Mouse (Mus musculus): ENCODE measurements around the gene Slc31a2. TPM values are rescaled to one million over a fixed set of nuclear protein-coding genes. Genes with fewer than 3 reads are reported as not detected.

The Slc31a2 gene
- polyA plus RNA-seq, 2 experiments: 2.9 to 4.1 TPM

DNA sequence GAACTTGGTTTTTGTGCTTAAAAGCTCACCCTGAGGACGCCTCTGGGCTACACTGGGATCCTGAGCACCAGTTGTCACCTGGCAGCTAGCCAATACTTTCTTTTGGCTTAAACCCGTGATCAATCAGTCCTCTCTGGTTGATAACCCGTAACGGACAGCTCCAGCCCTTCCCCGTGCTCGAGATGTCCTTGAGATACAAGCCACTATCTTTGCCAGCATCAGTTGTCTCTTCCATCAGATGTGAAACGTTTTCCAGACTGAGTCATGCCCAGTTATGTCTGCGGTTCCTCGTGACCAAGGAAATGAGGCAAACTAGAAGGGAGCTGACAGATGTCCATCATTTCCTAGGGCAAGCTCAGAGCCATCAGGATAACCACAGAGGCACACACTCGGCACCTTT, 4.7 kb downstream of the Slc31a2 start:
- H3K36me3 ChIP-seq (replicated peaks; ENCODE audit: control insufficient read depth, insufficient read depth, low read depth): no peaks in the 10 kb centered on the region
- H3K27ac ChIP-seq: no peak overlapping the region

GRCm38 (mm10) chr4:62272696-62273095, 10.3 kb downstream of the Slc31a2 start:
- Histone ChIP-seq H3K9ac (replicated peaks) (no peak overlapping the region), H3K4me2 (ENCODE audit: low read depth) (no peak overlapping the region), H3K27ac (no peak overlapping the region), H3K36me3 (replicated peaks; ENCODE audit: control insufficient read depth, insufficient read depth, low read depth) (no peaks in the 10 kb centered on the region), H3K9me3 (ENCODE audit: control insufficient read depth, low read length) (no peaks in the 10 kb centered on the region), H3K4me3 (ENCODE audit: insufficient read depth in 1 of 2, low read depth in 2 of 2, low read length in 2 of 2) (no peak overlapping the region), H3K4me1 (replicated peaks; ENCODE audit: control insufficient read depth in 2 of 2, insufficient read depth in 2 of 2, low read length in 1 of 2) (no peaks in the 10 kb centered on the region), H3K27me3 (ENCODE audit: control insufficient read depth, insufficient read depth, low read length) (no peaks in the 10 kb centered on the region)
- WGBS (ENCODE audit: insufficient replicate concordance): 66% methylated on average over 10 of the region's 10 CpGs
- DNase-seq (ENCODE audit: low read depth in 3 of 3, low spot score in 3 of 3) (no peak), ATAC-seq (ENCODE audit: insufficient read depth) (no peak)
- TF ChIP-seq CTCF (IDR thresholded peaks at IDR 0.05; ENCODE audit: low read depth) (no peak), EP300 (IDR thresholded peaks at IDR 0.05; ENCODE audit: low read depth) (no peak)

More for the DNA sequence above, 4.7 kb downstream of the Slc31a2 start:
- no peak for DNase-seq (ENCODE audit: low read depth in 3 of 3, low spot score in 3 of 3)
- Histone ChIP-seq H3K4me2 (ENCODE audit: low read depth) (no peak overlapping the region), H3K9ac (replicated peaks) (no peak overlapping the region), H3K27me3 (ENCODE audit: control insufficient read depth, insufficient read depth, low read length) (no peaks in the 10 kb centered on the region), H3K4me1 (replicated peaks; ENCODE audit: control insufficient read depth in 2 of 2, insufficient read depth in 2 of 2, low read length in 1 of 2) (no peaks in the 10 kb centered on the region), H3K4me3 (ENCODE audit: insufficient read depth in 1 of 2, low read depth in 2 of 2, low read length in 2 of 2) (no peak overlapping the region), H3K9me3 (ENCODE audit: control insufficient read depth, low read length) (no peaks in the 10 kb centered on the region)
- no peak for TF ChIP-seq CTCF (IDR thresholded peaks at IDR 0.05; ENCODE audit: low read depth)
- ATAC-seq (ENCODE audit: insufficient read depth): no peak
- 60% methylated on average over 10 of the region's 10 CpGs for whole genome bisulfite sequencing (ENCODE audit: insufficient replicate concordance)

DNA sequence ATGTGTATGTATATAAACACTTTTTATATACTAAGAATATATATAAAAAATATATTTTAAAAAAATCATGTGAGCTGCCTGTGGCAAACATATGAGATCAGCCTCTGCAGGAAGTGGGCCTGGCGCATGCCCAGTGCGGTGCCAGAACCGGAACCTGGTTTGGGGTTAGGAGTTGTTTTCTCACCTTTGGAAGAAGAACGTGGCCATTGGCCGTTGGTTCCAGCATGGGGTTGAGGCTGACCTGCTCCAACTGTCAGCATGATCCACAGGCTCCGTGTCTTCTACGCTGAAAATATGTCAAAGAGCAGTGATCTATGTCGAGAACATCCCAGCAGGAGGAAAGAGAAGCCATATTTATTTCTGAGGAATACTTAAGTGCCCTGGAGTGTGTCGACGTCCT, 11.6 kb downstream of the Slc31a2 start:
- TF ChIP-seq EP300 (IDR thresholded peaks at IDR 0.05; ENCODE audit: low read depth): no peak
- no peak for TF ChIP-seq CTCF (IDR thresholded peaks at IDR 0.05; ENCODE audit: low read depth)
- H3K27ac ChIP-seq: no peak overlapping the region
- no peak overlapping the region for H3K4me3 ChIP-seq (ENCODE audit: insufficient read depth in 1 of 2, low read depth in 2 of 2, low read length in 2 of 2)
- peaks cover 0 to 2% of the 10 kb centered on the region in 2 experiments; a peak in 1 of 4 replicates for H3K4me1 ChIP-seq (replicated peaks; ENCODE audit: control insufficient read depth in 2 of 2, insufficient read depth in 2 of 2, low read length in 1 of 2)
- no peak for DNase-seq (ENCODE audit: low read depth in 3 of 3, low spot score in 3 of 3)
- H3K9ac ChIP-seq (replicated peaks): no peak overlapping the region
- no peak overlapping the region for H3K4me2 ChIP-seq (ENCODE audit: low read depth)
- H3K36me3 ChIP-seq (replicated peaks; ENCODE audit: control insufficient read depth, insufficient read depth, low read depth): no peaks in the 10 kb centered on the region
- no peak for ATAC-seq (ENCODE audit: insufficient read depth)
- H3K9me3 ChIP-seq (ENCODE audit: control insufficient read depth, low read length): no peaks in the 10 kb centered on the region
- 73% methylated on average over 10 of the region's 10 CpGs for WGBS (ENCODE audit: insufficient replicate concordance)
- H3K27me3 ChIP-seq (ENCODE audit: control insufficient read depth, insufficient read depth, low read length): no peaks in the 10 kb centered on the region

DNA sequence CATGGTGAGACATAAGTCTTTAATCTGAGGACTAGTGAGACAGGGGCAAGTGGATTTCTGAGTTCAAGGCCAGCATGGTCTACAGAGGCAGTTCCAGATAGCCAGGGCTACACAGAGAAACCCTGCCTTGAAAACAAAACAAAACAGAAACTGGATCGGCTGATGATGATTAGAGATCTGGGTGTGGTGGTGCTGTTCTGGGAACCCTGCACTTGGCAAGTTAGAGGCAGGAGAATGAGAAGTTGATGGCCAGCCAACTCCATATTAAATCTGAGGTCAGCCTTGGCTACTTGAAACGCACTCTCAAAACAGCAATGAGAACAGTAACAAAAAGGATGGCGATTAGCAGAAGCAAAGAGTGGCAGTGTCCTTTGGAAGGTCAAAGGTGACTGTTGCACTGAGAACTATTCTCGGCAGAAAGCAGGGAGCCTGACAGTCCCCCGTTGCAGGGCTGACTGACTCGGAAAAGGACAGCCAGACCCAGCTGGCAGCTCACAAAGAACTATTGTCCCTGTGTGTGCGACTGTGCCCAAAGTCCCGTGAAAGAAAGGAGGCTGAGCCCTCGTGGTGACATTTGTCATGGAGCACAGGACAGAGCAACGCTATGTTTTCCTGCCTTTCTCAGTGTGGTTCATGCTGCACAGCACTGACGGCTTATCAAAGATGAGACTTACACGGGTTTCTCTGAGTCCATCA, 12.6 kb downstream of the Slc31a2 start:
- Histone ChIP-seq H3K4me1 (replicated peaks; ENCODE audit: control insufficient read depth in 2 of 2, insufficient read depth in 2 of 2, low read length in 1 of 2) (peaks cover 0 to 2% of the 10 kb centered on the region in 2 experiments; a peak in 1 of 4 replicates), H3K9ac (replicated peaks) (no peak overlapping the region), H3K9me3 (ENCODE audit: control insufficient read depth, low read length) (no peaks in the 10 kb centered on the region), H3K4me3 (ENCODE audit: insufficient read depth in 1 of 2, low read depth in 2 of 2, low read length in 2 of 2) (no peak overlapping the region), H3K27ac (no peak overlapping the region), H3K4me2 (ENCODE audit: low read depth) (no peak overlapping the region), H3K27me3 (ENCODE audit: control insufficient read depth, insufficient read depth, low read length) (no peaks in the 10 kb centered on the region), H3K36me3 (replicated peaks; ENCODE audit: control insufficient read depth, insufficient read depth, low read depth) (no peaks in the 10 kb centered on the region)
- DNase-seq (ENCODE audit: low read depth in 3 of 3, low spot score in 3 of 3) (no peak), ATAC-seq (ENCODE audit: insufficient read depth) (no peak)
- WGBS (ENCODE audit: insufficient replicate concordance): 37% methylated on average over 12 of the region's 12 CpGs
- TF ChIP-seq EP300 (IDR thresholded peaks at IDR 0.05; ENCODE audit: low read depth) (no peak), CTCF (IDR thresholded peaks at IDR 0.05; ENCODE audit: low read depth) (no peak)

GRCm38 (mm10) chr4:62276642-62277041, 14.3 kb downstream of the Slc31a2 start:
- no peak for TF ChIP-seq CTCF (IDR thresholded peaks at IDR 0.05; ENCODE audit: low read depth)
- no peak for TF ChIP-seq EP300 (IDR thresholded peaks at IDR 0.05; ENCODE audit: low read depth)
- Histone ChIP-seq H3K27ac (no peak overlapping the region), H3K36me3 (replicated peaks; ENCODE audit: control insufficient read depth, insufficient read depth, low read depth) (no peaks in the 10 kb centered on the region), H3K9me3 (ENCODE audit: control insufficient read depth, low read length) (no peaks in the 10 kb centered on the region), H3K4me3 (ENCODE audit: insufficient read depth in 1 of 2, low read depth in 2 of 2, low read length in 2 of 2) (no peak overlapping the region), H3K27me3 (ENCODE audit: control insufficient read depth, insufficient read depth, low read length) (no peaks in the 10 kb centered on the region), H3K9ac (replicated peaks) (no peak overlapping the region), H3K4me2 (ENCODE audit: low read depth) (no peak overlapping the region), H3K4me1 (replicated peaks; ENCODE audit: control insufficient read depth in 2 of 2, insufficient read depth in 2 of 2, low read length in 1 of 2) (peaks cover 0 to 2% of the 10 kb centered on the region in 2 experiments; a peak in 1 of 4 replicates)
- ATAC-seq (ENCODE audit: insufficient read depth) (no peak), DNase-seq (ENCODE audit: low read depth in 3 of 3, low spot score in 3 of 3) (no peak)
- 60% methylated on average over 10 of the region's 10 CpGs for WGBS (ENCODE audit: insufficient replicate concordance)
